Mouse (Mus musculus) heart, postnatal 0 days (tissue): Measurements from ENCODE around the gene Ngp. TPM values are rescaled to one million over a fixed set of nuclear protein-coding genes. Genes with fewer than 3 reads are reported as not detected.
A peak's percentile ranks its signal among the peaks of the same experiment; 100 is the strongest.

Experiments
- ATAC-seq: fragments of 200-750 bp; cut with Nextera tagmentation; 2 replicates; pipeline ENCODE4 v1.8.0; 2017; ENCODE audit warnings: low read depth, moderate number of reproducible peaks, moderate library complexity; ENCODE audit not compliant: insufficient read depth
- DNase-seq: peaks from one replicate; pipeline ENCODE4 v3.0.0-alpha.2; 2016; ENCODE audit warnings: low spot score
- H3K27ac ChIP-seq: fragments of 300-500 bp; sonication (generic); 2 replicates; pipeline ENCODE4 v1.5.1; 2014; ENCODE audit warnings: low read depth, mild to moderate bottlenecking
- H3K27me3 ChIP-seq: fragments of 300-500 bp; sonication (generic); 2 replicates; pipeline ENCODE4 v1.6.1; 2014; ENCODE audit warnings: low read length, mixed read lengths; ENCODE audit not compliant: control insufficient read depth, insufficient read depth
- H3K36me3 ChIP-seq: fragments of 300-500 bp; sonication (generic); replicated peaks from 2 replicates; pipeline ENCODE4 v1.6.1; 2014; ENCODE audit warnings: low read length, mixed read lengths; ENCODE audit not compliant: control insufficient read depth, insufficient read depth
- H3K4me1 ChIP-seq: fragments of 300-500 bp; sonication (generic); 2 replicates; pipeline ENCODE4 v1.6.1; 2014; ENCODE audit warnings: antibody characterized with exemption; ENCODE audit not compliant: control insufficient read depth, insufficient read depth
- H3K4me2 ChIP-seq: fragments of 300-500 bp; sonication (generic); 2 replicates; pipeline ENCODE4 v1.6.1; 2014; ENCODE audit warnings: low read depth, mild to moderate bottlenecking, low read length, moderate library complexity
- H3K4me3 ChIP-seq: fragments of 300-500 bp; sonication (generic); 2 replicates; pipeline ENCODE4 v1.5.1; 2014; ENCODE audit warnings: low read depth, low read length
- H3K9ac ChIP-seq: fragments of 300-500 bp; sonication (generic); replicated peaks from 2 replicates; pipeline ENCODE4 v1.6.1; 2014; ENCODE audit warnings: low read depth, low read length, mixed read lengths
- H3K9me3 ChIP-seq: fragments of 300-500 bp; sonication (generic); replicated peaks from 2 replicates; pipeline ENCODE4 v1.6.1; 2016; ENCODE audit warnings: low read length; ENCODE audit not compliant: control insufficient read depth
- CTCF ChIP-seq: IDR thresholded peaks from 2 replicates; pipeline ENCODE4 v1.5.1; 2016; ENCODE audit warnings: antibody characterized with exemption, control low read depth, low read depth
- EP300 ChIP-seq: IDR thresholded peaks from 2 replicates; pipeline ENCODE4 v1.6.1; 2016; ENCODE audit warnings: antibody characterized with exemption, low read depth
- WGBS: fragments of 180-500 bp; shearing (Covaris S2); extraction: QIAGEN DNeasy Blood & Tissue Kit; methylation state at CpG from one replicate; pipeline ENCODE4 v1.1.7; 2014; 5-methylcytosine and 5-hydroxymethylcytosine counted together
- polyA plus RNA-seq: library from polyadenylated mRNA; unstranded; fragments of >200 nt; fragmentation: Nextera tagmentation; extraction: Ambion mirVana; gene quantifications from 2 replicates; pipeline ENCODE4 v1.2.1, GENCODE M21; 2015
- total RNA-seq: library from RNA; depleted of rRNA; stranded (reverse); fragments of >200 nt; gene quantifications from 2 replicates; pipeline ENCODE4 v1.2.3, GENCODE M21; 2014; ENCODE audit warnings: low replicate concordance

Gene Ngp
- total and polyA plus RNA-seq, 2 experiments from 2014 or later: 1.8 TPM

GRCm38 (mm10) chr9:110436041-110436440, 16.5 kb downstream of the Ngp start:
- ATAC-seq: no peak
- H3K4me1 ChIP-seq: no peaks in the 10 kb centered on the region
- H3K36me3 ChIP-seq: peaks cover 66% of the 10 kb centered on the region
- no peak overlapping the region for H3K4me2 ChIP-seq
- no peak overlapping the region for H3K9ac ChIP-seq
- H3K27ac ChIP-seq: no peak overlapping the region
- 94% methylated on average over 11 of the region's 11 CpGs for WGBS
- no peaks in the 10 kb centered on the region for H3K27me3 ChIP-seq
- no peak for DNase-seq
- no peak overlapping the region for H3K4me3 ChIP-seq
- TF ChIP-seq CTCF: no peak
- TF ChIP-seq EP300: no peak
- H3K9me3 ChIP-seq: no peaks in the 10 kb centered on the region

GRCm38 (mm10) chr9:110440049-110440448, 20.5 kb downstream of the Ngp start:
- Histone ChIP-seq H3K4me1 (no peaks in the 10 kb centered on the region), H3K27me3 (no peaks in the 10 kb centered on the region), H3K9ac (no peak overlapping the region), H3K9me3 (no peaks in the 10 kb centered on the region), H3K4me2 (no peak overlapping the region), H3K4me3 (no peak overlapping the region), H3K27ac (no peak overlapping the region), H3K36me3 (peaks cover 41% of the 10 kb centered on the region; the same call in 1 of the 2 replicates)
- ATAC-seq (0 out of 2 replicates have a peak, but pooled peaks have one; percentile 24), DNase-seq (no peak)
- 66% methylated on average over 3 of the region's 5 CpGs for WGBS
- no peak; the same call in 1 of the 2 replicates for TF ChIP-seq CTCF
- TF ChIP-seq EP300: no peak

GRCm38 (mm10) chr9:110440559-110440958, 21.0 kb downstream of the Ngp start:
- no peak for DNase-seq
- no peak for ATAC-seq
- Histone ChIP-seq H3K4me3 (no peak overlapping the region), H3K4me2 (no peak overlapping the region), H3K27ac (no peak overlapping the region), H3K4me1 (no peaks in the 10 kb centered on the region), H3K36me3 (peaks cover 36% of the 10 kb centered on the region; the same call in 1 of the 2 replicates), H3K27me3 (no peaks in the 10 kb centered on the region), H3K9me3 (no peaks in the 10 kb centered on the region), H3K9ac (no peak overlapping the region)
- WGBS: 90% methylated on average over 6 of the region's 6 CpGs
- TF ChIP-seq CTCF: no peak
- TF ChIP-seq EP300: no peak

- ATAC-seq (no peak), DNase-seq (no peak)
- H3K4me3 ChIP-seq: no peak overlapping the region
- H3K27ac ChIP-seq: no peak overlapping the region
- TF ChIP-seq CTCF: no peak
- TF ChIP-seq EP300: no peak
- H3K4me1 ChIP-seq: no peaks in the 10 kb centered on the region
- 73% methylated on average over 15 of the region's 15 CpGs for WGBS
- H3K9me3 ChIP-seq: no peaks in the 10 kb centered on the region
- H3K36me3 ChIP-seq: peaks cover 9% of the 10 kb centered on the region; the same call in 1 of the 2 replicates
- no peak overlapping the region for H3K9ac ChIP-seq
- H3K27me3 ChIP-seq: no peaks in the 10 kb centered on the region
- no peak overlapping the region for H3K4me2 ChIP-seq
Measured at GRCm38 (mm10) chr9:110448356-110448755, 28.8 kb downstream of the Ngp start.

- Histone ChIP-seq H3K36me3 (peaks cover 9% of the 10 kb centered on the region; the same call in 1 of the 2 replicates), H3K27ac (no peak overlapping the region), H3K4me2 (no peak overlapping the region), H3K4me3 (no peak overlapping the region), H3K4me1 (no peaks in the 10 kb centered on the region), H3K27me3 (no peaks in the 10 kb centered on the region), H3K9me3 (no peaks in the 10 kb centered on the region), H3K9ac (no peak overlapping the region)
- TF ChIP-seq CTCF: peak; percentile 82
- no peak for TF ChIP-seq EP300
- peak; percentile 76 for DNase-seq
- 23% methylated on average over 11 of the region's 11 CpGs for WGBS
- peak; percentile 83 for ATAC-seq
Measured at GRCm38 (mm10) chr9:110448857-110449617, 29.5 kb downstream of the Ngp start.

- no peak for TF ChIP-seq CTCF
- TF ChIP-seq EP300: no peak
- DNase-seq: no peak
- H3K9me3 ChIP-seq: no peaks in the 10 kb centered on the region
- no peaks in the 10 kb centered on the region for H3K4me1 ChIP-seq
- H3K4me3 ChIP-seq: no peak overlapping the region
- H3K27me3 ChIP-seq: no peaks in the 10 kb centered on the region
- no peak overlapping the region for H3K4me2 ChIP-seq
- 57% methylated on average over 3 of the region's 3 CpGs for WGBS
- no peak overlapping the region for H3K27ac ChIP-seq
- H3K36me3 ChIP-seq: peaks cover 16% of the 10 kb centered on the region
- H3K9ac ChIP-seq: no peak overlapping the region
- no peak for ATAC-seq
Measured at GRCm38 (mm10) chr9:110452523-110452922, 33.0 kb downstream of the Ngp start.
